Mouse (Mus musculus): Measurements from ENCODE around the gene Tkfc. TPM values are rescaled to one million over a fixed set of nuclear protein-coding genes. Genes with fewer than 3 reads are reported as not detected.

The Tkfc gene
- polyA plus RNA-seq, 1 experiment from 2014 or later = 16.9 TPM

- Histone ChIP-seq H3K36me3 (ENCODE audit: control insufficient read depth, insufficient read depth, low read length) (peaks cover 43% of the 10 kb centered on the region), H3K4me2 (ENCODE audit: low read depth, low read length) (no peak overlapping the region), H3K4me3 (ENCODE audit: low read length) (no peak overlapping the region), H3K9me3 (ENCODE audit: control insufficient read depth, low read length) (no peaks in the 10 kb centered on the region), H3K4me1 (replicated peaks; ENCODE audit: control insufficient read depth, insufficient read depth, low read length) (peaks cover 12% of the 10 kb centered on the region), H3K9ac (ENCODE audit: low read length) (no peak overlapping the region), H3K27ac (ENCODE audit: low read length) (no peak overlapping the region), H3K27me3 (ENCODE audit: control insufficient read depth, insufficient read depth, low read depth, low read length) (no peaks in the 10 kb centered on the region)
- 70% methylated on average over 5 of the region's 5 CpGs for WGBS
- no peak for ATAC-seq (ENCODE audit: low read depth)
These were observed 3.3 kb upstream of the Tkfc start for GRCm38 (mm10) chr19:10608573-10609240.

- Histone ChIP-seq H3K27ac (ENCODE audit: low read length) (peak overlapping the region; percentile 95), H3K36me3 (ENCODE audit: control insufficient read depth, insufficient read depth, low read length) (peaks cover 22% of the 10 kb centered on the region), H3K4me2 (ENCODE audit: low read depth, low read length) (peak overlapping the region; percentile 65), H3K9ac (ENCODE audit: low read length) (peak overlapping the region; percentile 94), H3K4me3 (ENCODE audit: low read length) (peak overlapping the region; percentile 97), H3K4me1 (replicated peaks; ENCODE audit: control insufficient read depth, insufficient read depth, low read length) (peaks cover 17% of the 10 kb centered on the region), H3K9me3 (ENCODE audit: control insufficient read depth, low read length) (no peaks in the 10 kb centered on the region), H3K27me3 (ENCODE audit: control insufficient read depth, insufficient read depth, low read depth, low read length) (no peaks in the 10 kb centered on the region)
- ATAC-seq (ENCODE audit: low read depth) = peak; percentile 13; the same call in 1 of the 2 replicates
- WGBS = 3% methylated on average over 20 of the region's 20 CpGs
These were observed 608 bp upstream of the Tkfc start for GRCm38 (mm10) chr19:10605901-10606622.

GRCm38 (mm10) chr19:10604534-10604933 is 920 bp downstream of the Tkfc start:
- 32% methylated on average over 3 of the region's 3 CpGs for WGBS
- peaks cover 17% of the 10 kb centered on the region for H3K4me1 ChIP-seq (replicated peaks; ENCODE audit: control insufficient read depth, insufficient read depth, low read length)

GRCm38 (mm10) chr19:10603660-10604523 is 1.6 kb downstream of the Tkfc start:
- H3K9me3 ChIP-seq (ENCODE audit: control insufficient read depth, low read length) = no peaks in the 10 kb centered on the region
- no peak for ATAC-seq (ENCODE audit: low read depth)
- peaks cover 17% of the 10 kb centered on the region for H3K4me1 ChIP-seq (replicated peaks; ENCODE audit: control insufficient read depth, insufficient read depth, low read length)
- 83% methylated on average over 18 of the region's 18 CpGs for WGBS
- H3K4me2 ChIP-seq (ENCODE audit: low read depth, low read length) = no peak overlapping the region
- peak overlapping the region; percentile 8 for H3K9ac ChIP-seq (ENCODE audit: low read length)
- no peaks in the 10 kb centered on the region for H3K27me3 ChIP-seq (ENCODE audit: control insufficient read depth, insufficient read depth, low read depth, low read length)
- H3K4me3 ChIP-seq (ENCODE audit: low read length) = no peak overlapping the region
- H3K27ac ChIP-seq (ENCODE audit: low read length) = no peak overlapping the region; the same call in 1 of the 2 replicates
- peaks cover 8% of the 10 kb centered on the region for H3K36me3 ChIP-seq (ENCODE audit: control insufficient read depth, insufficient read depth, low read length)

More at GRCm38 (mm10) chr19:10604534-10604933, 920 bp downstream of the Tkfc start:
- peak overlapping the region; percentile 85 for H3K9ac ChIP-seq (ENCODE audit: low read length)
- H3K4me2 ChIP-seq (ENCODE audit: low read depth, low read length) = peak overlapping the region; percentile 66
- H3K9me3 ChIP-seq (ENCODE audit: control insufficient read depth, low read length) = no peaks in the 10 kb centered on the region
- H3K36me3 ChIP-seq (ENCODE audit: control insufficient read depth, insufficient read depth, low read length) = peaks cover 11% of the 10 kb centered on the region
- H3K4me3 ChIP-seq (ENCODE audit: low read length) = peak overlapping the region; percentile 97
- H3K27ac ChIP-seq (ENCODE audit: low read length) = peak overlapping the region; percentile 94
- no peaks in the 10 kb centered on the region for H3K27me3 ChIP-seq (ENCODE audit: control insufficient read depth, insufficient read depth, low read depth, low read length)
- ATAC-seq (ENCODE audit: low read depth) = no peak

- ATAC-seq (ENCODE audit: low read depth) = peak; percentile 65
- peaks cover 17% of the 10 kb centered on the region for H3K4me1 ChIP-seq (replicated peaks; ENCODE audit: control insufficient read depth, insufficient read depth, low read length)
- peak overlapping the region; percentile 57 for H3K4me2 ChIP-seq (ENCODE audit: low read depth, low read length)
- peak overlapping the region; percentile 94 for H3K27ac ChIP-seq (ENCODE audit: low read length)
- H3K4me3 ChIP-seq (ENCODE audit: low read length) = peak overlapping the region; percentile 42
- peak overlapping the region; percentile 79 for H3K9ac ChIP-seq (ENCODE audit: low read length)
- no peaks in the 10 kb centered on the region for H3K27me3 ChIP-seq (ENCODE audit: control insufficient read depth, insufficient read depth, low read depth, low read length)
- H3K36me3 ChIP-seq (ENCODE audit: control insufficient read depth, insufficient read depth, low read length) = no peaks in the 10 kb centered on the region
- no peaks in the 10 kb centered on the region for H3K9me3 ChIP-seq (ENCODE audit: control insufficient read depth, low read length)
- under 1% methylated on average over 9 of the region's 9 CpGs for WGBS
These were observed 2.7 kb downstream of the Tkfc start for GRCm38 (mm10) chr19:10602787-10603186.

DNA sequence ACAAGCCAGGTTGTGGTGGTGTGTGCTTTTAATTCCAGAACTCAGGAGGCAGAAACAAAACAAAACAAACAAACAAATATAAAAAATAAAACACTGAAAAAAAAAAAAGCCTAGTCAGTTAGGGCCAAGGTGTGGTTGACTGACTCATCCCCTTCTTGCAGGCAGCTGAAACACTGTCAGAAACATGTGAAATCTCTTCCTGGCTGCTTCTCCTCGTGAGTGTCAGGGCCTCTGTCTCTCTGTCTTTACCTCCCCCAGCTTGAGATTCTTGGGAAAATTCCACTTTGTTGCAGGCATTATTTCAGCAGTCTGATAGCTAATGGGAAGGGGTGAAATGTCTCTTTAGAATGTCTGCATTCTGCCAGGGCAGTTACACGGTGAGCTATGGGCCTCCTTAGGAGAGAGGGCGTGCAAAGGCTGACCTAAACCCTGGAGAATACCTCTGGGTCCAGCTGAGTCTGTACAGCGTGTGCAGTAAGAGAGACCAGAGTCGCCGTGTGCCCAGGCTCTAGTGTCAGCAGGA is 3.1 kb downstream of the Tkfc start:
- peaks cover 17% of the 10 kb centered on the region for H3K4me1 ChIP-seq (replicated peaks; ENCODE audit: control insufficient read depth, insufficient read depth, low read length)
- peak overlapping the region; percentile 94 for H3K27ac ChIP-seq (ENCODE audit: low read length)
- H3K9ac ChIP-seq (ENCODE audit: low read length) = peak overlapping the region; percentile 79
- H3K4me2 ChIP-seq (ENCODE audit: low read depth, low read length) = peak overlapping the region; percentile 57
- no peaks in the 10 kb centered on the region for H3K27me3 ChIP-seq (ENCODE audit: control insufficient read depth, insufficient read depth, low read depth, low read length)
- H3K4me3 ChIP-seq (ENCODE audit: low read length) = peak overlapping the region; percentile 42
- ATAC-seq (ENCODE audit: low read depth) = peak; percentile 22; the same call in 1 of the 2 replicates
- no peaks in the 10 kb centered on the region for H3K36me3 ChIP-seq (ENCODE audit: control insufficient read depth, insufficient read depth, low read length)
- no peaks in the 10 kb centered on the region for H3K9me3 ChIP-seq (ENCODE audit: control insufficient read depth, low read length)
- WGBS = 3% methylated on average over 6 of the region's 6 CpGs

- Histone ChIP-seq H3K9me3 (ENCODE audit: control insufficient read depth, low read length) (no peaks in the 10 kb centered on the region), H3K27me3 (ENCODE audit: control insufficient read depth, insufficient read depth, low read depth, low read length) (no peaks in the 10 kb centered on the region), H3K27ac (ENCODE audit: low read length) (no peak overlapping the region), H3K36me3 (ENCODE audit: control insufficient read depth, insufficient read depth, low read length) (no peaks in the 10 kb centered on the region), H3K4me1 (replicated peaks; ENCODE audit: control insufficient read depth, insufficient read depth, low read length) (peaks cover 7% of the 10 kb centered on the region), H3K4me3 (ENCODE audit: low read length) (no peak overlapping the region), H3K9ac (ENCODE audit: low read length) (no peak overlapping the region), H3K4me2 (ENCODE audit: low read depth, low read length) (no peak overlapping the region)
- ATAC-seq (ENCODE audit: low read depth) = no peak
- 93% methylated on average over 2 of the region's 2 CpGs for WGBS
These were observed 5.8 kb downstream of the Tkfc start for GRCm38 (mm10) chr19:10599648-10600047.

GRCm38 (mm10) chr19:10598188-10598587 is 7.3 kb downstream of the Tkfc start:
- ATAC-seq (ENCODE audit: low read depth) = no peak
- H3K4me2 ChIP-seq (ENCODE audit: low read depth, low read length) = no peak overlapping the region
- H3K27me3 ChIP-seq (ENCODE audit: control insufficient read depth, insufficient read depth, low read depth, low read length) = no peaks in the 10 kb centered on the region
- no peaks in the 10 kb centered on the region for H3K9me3 ChIP-seq (ENCODE audit: control insufficient read depth, low read length)
- H3K4me3 ChIP-seq (ENCODE audit: low read length) = no peak overlapping the region
- WGBS = 34% methylated on average over 3 of the region's 3 CpGs
- H3K27ac ChIP-seq (ENCODE audit: low read length) = no peak overlapping the region
- no peak overlapping the region for H3K9ac ChIP-seq (ENCODE audit: low read length)
- peaks cover 4% of the 10 kb centered on the region; the same call in 1 of the 2 replicates for H3K4me1 ChIP-seq (replicated peaks; ENCODE audit: control insufficient read depth, insufficient read depth, low read length)
- H3K36me3 ChIP-seq (ENCODE audit: control insufficient read depth, insufficient read depth, low read length) = no peaks in the 10 kb centered on the region

Measured in lung, embryonic 16.5 days (tissue).